Mouse (Mus musculus) MEL (cell line): ENCODE measurements at regions not wholly inside any gene's neighbourhood (a gene's known extent, or its start where the extent isn't known, plus 50 kb on each side); places are given as distances from the start of the nearest gene placed in this dataset.

Experiments
- DNase-seq: peaks from one replicate; pipeline ENCODE4 v3.0.0; 2011; ENCODE audit warnings: low read depth, low spot score
- H3K27ac ChIP-seq: 2 replicates; pipeline ENCODE4 v1.5.1; 2012; ENCODE audit warnings: low read depth, mild to moderate bottlenecking, control low read depth, low read length, moderate library complexity; ENCODE audit not compliant: control insufficient read depth
- H3K27me3 ChIP-seq, 2 experiments: fragments of 150-350 bp in 1 of 2; sonication (generic) in 1 of 2; 2 replicates each; pipeline ENCODE4 v1.6.1; 2012; ENCODE audit warnings: low read length in 2 of 2, mild to moderate bottlenecking in 2 of 2, improper control_type of control experiment in 1 of 2, moderate library complexity in 1 of 2; ENCODE audit not compliant: insufficient read depth in 2 of 2, control insufficient read depth in 1 of 2
- H3K36me3 ChIP-seq, 2 experiments: 2 replicates each; pipeline ENCODE4 v1.6.1; 2012 to 2014; ENCODE audit warnings: low read length in 2 of 2, improper control_type of control experiment in 1 of 2, inconsistent platforms in 1 of 2, mild to moderate bottlenecking in 1 of 2; ENCODE audit not compliant: insufficient read depth in 2 of 2, control insufficient read depth in 1 of 2
- H3K4me1 ChIP-seq, 2 experiments: fragments of 150-350 bp in 1 of 2; sonication (generic) in 1 of 2; 2 replicates each; pipeline ENCODE4 v1.6.1; 2012; ENCODE audit warnings: low read length in 2 of 2, improper control_type of control experiment in 1 of 2, mild to moderate bottlenecking in 1 of 2; ENCODE audit not compliant: insufficient read depth in 2 of 2, control insufficient read depth in 1 of 2
- H3K4me3 ChIP-seq, 2 experiments: fragments of 150-350 bp in 1 of 2; sonication (generic) in 1 of 2; 2 replicates each; pipeline ENCODE4 v1.5.1; 2012; ENCODE audit warnings: low read depth in 2 of 2, low read length in 2 of 2, mild to moderate bottlenecking in 2 of 2, moderate library complexity in 2 of 2, control low read depth in 1 of 2, improper control_type of control experiment in 1 of 2; ENCODE audit not compliant: control insufficient read depth in 1 of 2, insufficient read depth in 1 of 2
- H3K79me2 ChIP-seq: 2 replicates; pipeline ENCODE4 v1.6.1; 2012; ENCODE audit warnings: mild to moderate bottlenecking, low read length, moderate library complexity; ENCODE audit not compliant: control insufficient read depth, poor library complexity, insufficient read depth
- H3K9ac ChIP-seq: 2 replicates; pipeline ENCODE4 v1.6.1; 2012; ENCODE audit warnings: low read depth, mild to moderate bottlenecking, control low read depth, low read length, moderate library complexity; ENCODE audit not compliant: control insufficient read depth, poor library complexity, severe bottlenecking
- H3K9me3 ChIP-seq: fragments of 150-350 bp; sonication (generic); replicated peaks from 2 replicates; pipeline ENCODE4 v1.6.1; 2012; ENCODE audit warnings: mild to moderate bottlenecking, low read length, improper control_type of control experiment, moderate library complexity; ENCODE audit not compliant: insufficient read depth
- BHLHE40 ChIP-seq: IDR thresholded peaks from 2 replicates; pipeline ENCODE4 v1.6.1; 2012; ENCODE audit warnings: low read depth, mild to moderate bottlenecking, inconsistent platforms, low read length, improper control_type of control experiment, borderline replicate concordance
- CHD2 ChIP-seq: IDR thresholded peaks from 2 replicates; pipeline ENCODE4 v1.6.1; 2011; ENCODE audit warnings: low read length, improper control_type of control experiment
- CTCF ChIP-seq, 3 experiments: IDR thresholded peaks in 2 of 3; conservative IDR thresholded peaks in 1 of 3; 2 replicates each; pipeline ENCODE4 v1.5.1; 2011 to 2012; ENCODE audit warnings: low read length in 3 of 3, low read depth in 2 of 3, mild to moderate bottlenecking in 2 of 3, improper control_type of control experiment in 1 of 3, inconsistent platforms in 1 of 3, mixed read lengths in 1 of 3, moderate library complexity in 1 of 3; ENCODE audit not compliant: control insufficient read depth in 1 of 3, insufficient read depth in 1 of 3, poor library complexity in 1 of 3, severe bottlenecking in 1 of 3
- E2F4 ChIP-seq: IDR thresholded peaks from 2 replicates; pipeline ENCODE4 v1.6.1; 2011; ENCODE audit warnings: low read depth, low read length, improper control_type of control experiment, borderline replicate concordance
- EP300 ChIP-seq, 2 experiments: IDR thresholded peaks; 2 replicates each; pipeline ENCODE4 v1.6.1; 2011; ENCODE audit warnings: improper control_type of control experiment in 2 of 2, low read length in 2 of 2, low read depth in 1 of 2, mild to moderate bottlenecking in 1 of 2
- GABPA ChIP-seq: IDR thresholded peaks from 2 replicates; pipeline ENCODE4 v1.6.1; 2012; ENCODE audit warnings: low read depth, mild to moderate bottlenecking, inconsistent platforms, low read length, improper control_type of control experiment, moderate library complexity
- HCFC1 ChIP-seq: IDR thresholded peaks from 2 replicates; pipeline ENCODE4 v1.6.1; 2012; ENCODE audit warnings: low read depth, mild to moderate bottlenecking, inconsistent platforms, low read length, improper control_type of control experiment, moderate library complexity
- JUND ChIP-seq: IDR thresholded peaks from 2 replicates; pipeline ENCODE4 v1.6.1; 2011; ENCODE audit warnings: low read depth, mild to moderate bottlenecking, improper control_type of control experiment, low read length
- KAT2A ChIP-seq: conservative IDR thresholded peaks from 2 replicates; pipeline ENCODE4 v1.6.1; 2012; ENCODE audit warnings: low read depth, low read length, improper control_type of control experiment, inconsistent platforms
- MAFK ChIP-seq: IDR thresholded peaks from 2 replicates; pipeline ENCODE4 v1.6.1; 2011; ENCODE audit warnings: low read depth, mild to moderate bottlenecking, low read length, improper control_type of control experiment, borderline replicate concordance
- MAX ChIP-seq: IDR thresholded peaks from 2 replicates; pipeline ENCODE4 v1.6.1; 2011; ENCODE audit warnings: low read length, improper control_type of control experiment
- MYC ChIP-seq: IDR thresholded peaks from 2 replicates; pipeline ENCODE4 v1.6.1; 2011; ENCODE audit warnings: low read depth, mild to moderate bottlenecking, low read length, improper control_type of control experiment, moderate library complexity
- POLR2A ChIP-seq, 2 experiments: IDR thresholded peaks; 2 replicates each; pipeline ENCODE4 v1.6.1; 2011 to 2012; ENCODE audit warnings: low read length in 2 of 2, mild to moderate bottlenecking in 2 of 2, control low read depth in 1 of 2, improper control_type of control experiment in 1 of 2, low read depth in 1 of 2, moderate library complexity in 1 of 2; ENCODE audit not compliant: control insufficient read depth in 1 of 2, insufficient read depth in 1 of 2, poor library complexity in 1 of 2
- POLR2AphosphoS5 ChIP-seq: IDR thresholded peaks from 2 replicates; pipeline ENCODE4 v1.6.1; 2012; ENCODE audit warnings: low read depth, borderline replicate concordance, mild to moderate bottlenecking, inconsistent platforms, low read length, moderate library complexity, mixed read lengths
- RAD21 ChIP-seq: IDR thresholded peaks from 2 replicates; pipeline ENCODE4 v1.6.1; 2011; ENCODE audit warnings: mild to moderate bottlenecking, low read depth, low read length, improper control_type of control experiment
- RCOR1 ChIP-seq: IDR thresholded peaks from 2 replicates; pipeline ENCODE4 v1.6.1; 2012; ENCODE audit warnings: low read depth, mild to moderate bottlenecking, inconsistent platforms, low read length, improper control_type of control experiment
- USF1 ChIP-seq: IDR thresholded peaks from 2 replicates; pipeline ENCODE4 v1.6.1; 2014; ENCODE audit warnings: low read depth, mild to moderate bottlenecking, inconsistent platforms, low read length, improper control_type of control experiment, moderate library complexity
- USF2 ChIP-seq, 2 experiments: IDR thresholded peaks; 2 replicates each; pipeline ENCODE4 v1.6.1; 2011 to 2012; ENCODE audit warnings: improper control_type of control experiment in 2 of 2, low read length in 2 of 2, borderline replicate concordance in 1 of 2, inconsistent platforms in 1 of 2, low read depth in 1 of 2, mild to moderate bottlenecking in 1 of 2; ENCODE audit not compliant: insufficient read depth in 1 of 2
- ZKSCAN1 ChIP-seq: IDR thresholded peaks from 2 replicates; pipeline ENCODE4 v1.6.1; 2012; ENCODE audit warnings: low read depth, mild to moderate bottlenecking, inconsistent platforms, low read length, improper control_type of control experiment, moderate library complexity

DNA sequence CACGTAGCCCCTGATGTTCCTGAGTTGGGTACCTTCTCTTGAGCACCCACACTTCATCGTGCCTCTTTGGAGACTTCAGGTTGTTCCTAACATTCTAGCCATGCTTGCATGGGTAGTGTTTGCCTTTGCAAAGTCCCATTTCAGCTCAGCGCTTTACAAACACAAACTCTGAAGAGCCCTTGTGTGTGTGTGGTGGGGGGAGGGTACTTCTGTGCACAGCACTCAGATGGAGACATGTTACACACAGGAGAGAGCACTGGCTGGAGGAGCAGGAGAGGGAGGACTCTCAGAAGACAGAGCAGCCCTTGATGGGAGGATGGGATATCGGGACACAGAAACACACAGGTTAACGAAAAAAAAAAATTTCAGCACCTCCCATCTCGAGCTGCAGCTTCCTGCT is 167.4 kb downstream of the Chic2 start:
- no peak for TF ChIP-seq MYC
- no peak for TF ChIP-seq E2F4
- no peak for TF ChIP-seq USF1
- no peak for TF ChIP-seq JUND
- no peaks in the 10 kb centered on the region for H3K79me2 ChIP-seq
- no peaks in the 10 kb centered on the region; a peak in 2 of 4 replicates for H3K27me3 ChIP-seq
- H3K4me3 ChIP-seq = no peak overlapping the region
- H3K9me3 ChIP-seq = no peaks in the 10 kb centered on the region
- H3K36me3 ChIP-seq = peaks cover 0 to 4% of the 10 kb centered on the region in 2 experiments; a peak in 1 of 4 replicates
- DNase-seq = no peak
- no peak overlapping the region for H3K27ac ChIP-seq
- H3K9ac ChIP-seq = no peak overlapping the region
- peaks cover 0 to 12% of the 10 kb centered on the region in 2 experiments; a peak in 2 of 4 replicates for H3K4me1 ChIP-seq

DNA sequence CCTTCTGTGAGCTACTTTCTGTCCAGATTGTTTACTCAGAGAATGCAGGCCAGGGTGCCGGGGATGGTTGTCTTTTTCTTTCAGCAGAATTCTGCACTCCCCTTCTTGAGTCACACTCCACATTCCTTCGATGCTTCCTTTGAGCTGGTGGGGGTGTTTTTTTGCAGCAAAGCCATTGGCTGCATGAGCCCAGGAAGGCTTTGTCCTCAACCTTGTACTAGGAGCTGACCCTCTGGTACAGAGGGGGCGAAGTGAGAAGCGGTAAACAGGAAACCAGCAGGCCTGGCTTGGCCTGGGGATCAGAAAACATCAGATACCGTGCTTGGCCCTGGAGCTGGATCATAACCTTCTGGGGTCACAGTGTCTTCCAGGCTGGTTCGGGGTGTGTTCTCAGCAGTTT is 169.9 kb downstream of the Chic2 start:
- H3K9ac ChIP-seq = no peak overlapping the region
- H3K27me3 ChIP-seq = no peaks in the 10 kb centered on the region; a peak in 1 of 4 replicates
- no peak overlapping the region for H3K27ac ChIP-seq
- no peak overlapping the region for H3K4me3 ChIP-seq
- TF ChIP-seq KAT2A (no peak), BHLHE40 (no peak), POLR2A (IDR thresholded peaks at IDR 0.05; ENCODE audit: control insufficient read depth in 1 of 2, insufficient read depth in 1 of 2, low read depth in 1 of 2, low read length in 2 of 2, poor library complexity in 1 of 2) (no peak), HCFC1 (no peak), RAD21 (no peak), RCOR1 (no peak), E2F4 (no peak), CHD2 (no peak), USF2 (IDR thresholded peaks at IDR 0.05; ENCODE audit: borderline replicate concordance in 1 of 2, insufficient read depth in 1 of 2, low read depth in 1 of 2, low read length in 2 of 2) (no peak), CTCF (IDR thresholded peaks at IDR 0.05 in 2 of 3, conservative IDR thresholded peaks at IDR 0.05 in 1 of 3; ENCODE audit: control insufficient read depth in 1 of 3, insufficient read depth in 1 of 3, low read depth in 2 of 3, low read length in 3 of 3, poor library complexity in 1 of 3, severe bottlenecking in 1 of 3) (no peak), EP300 (IDR thresholded peaks at IDR 0.05; ENCODE audit: low read depth in 1 of 2, low read length in 2 of 2) (no peak), JUND (no peak), MAFK (no peak), MAX (no peak), ZKSCAN1 (no peak), POLR2AphosphoS5 (no peak), GABPA (no peak)
- peaks cover 0 to 4% of the 10 kb centered on the region in 2 experiments; a peak in 1 of 4 replicates for H3K36me3 ChIP-seq
- peaks cover 0 to 11% of the 10 kb centered on the region in 2 experiments; a peak in 2 of 4 replicates for H3K4me1 ChIP-seq
- H3K9me3 ChIP-seq = no peaks in the 10 kb centered on the region
- DNase-seq = no peak
- H3K79me2 ChIP-seq = no peaks in the 10 kb centered on the region
